Mouse (Mus musculus) stomach, embryonic 15.5 days (tissue): ENCODE results near the gene Nrbp1. TPM values are rescaled to one million over a fixed set of nuclear protein-coding genes. Genes with fewer than 3 reads are reported as not detected.

Experiments used
- ATAC-seq: fragments of 200-750 bp; cut with Nextera tagmentation; 2 replicates; pipeline ENCODE4 v1.8.0; 2017; ENCODE audit warnings: low read depth, moderate number of reproducible peaks, moderate TSS enrichment; ENCODE audit not compliant: insufficient read depth, low FRiP score
- H3K27ac ChIP-seq: fragments of 300-500 bp; sonication (generic); 2 replicates; pipeline ENCODE4 v1.5.1; 2015; ENCODE audit warnings: mild to moderate bottlenecking, inconsistent platforms
- H3K27me3 ChIP-seq: fragments of 300-500 bp; sonication (generic); replicated peaks from 2 replicates; pipeline ENCODE4 v1.6.1; 2015; ENCODE audit warnings: inconsistent platforms
- H3K36me3 ChIP-seq: fragments of 300-500 bp; sonication (generic); 2 replicates; pipeline ENCODE4 v1.6.1; 2015; ENCODE audit warnings: inconsistent platforms
- H3K4me1 ChIP-seq: fragments of 300-500 bp; sonication (generic); 2 replicates; pipeline ENCODE4 v1.6.1; 2015; ENCODE audit warnings: inconsistent platforms
- H3K4me2 ChIP-seq: fragments of 300-500 bp; sonication (generic); 2 replicates; pipeline ENCODE4 v1.6.1; 2015; ENCODE audit warnings: mild to moderate bottlenecking, inconsistent platforms
- H3K4me3 ChIP-seq: fragments of 300-500 bp; sonication (generic); replicated peaks from 2 replicates; pipeline ENCODE4 v1.5.1; 2015; ENCODE audit warnings: inconsistent platforms
- H3K9ac ChIP-seq: fragments of 300-500 bp; sonication (generic); 2 replicates; pipeline ENCODE4 v1.6.1; 2015; ENCODE audit warnings: inconsistent platforms
- H3K9me3 ChIP-seq: fragments of 300-500 bp; sonication (generic); 2 replicates; pipeline ENCODE4 v1.6.1; 2016; ENCODE audit warnings: inconsistent platforms
- WGBS: fragments of 180-500 bp; shearing (Covaris S2); methylation state at CpG from one replicate; pipeline ENCODE4 v1.1.7; 2015; 5-methylcytosine and 5-hydroxymethylcytosine counted together
- polyA plus RNA-seq: library from polyadenylated mRNA; unstranded; fragments of >200 nt; fragmentation: Nextera tagmentation; extraction: Ambion mirVana; gene quantifications from 2 replicates; pipeline ENCODE4 v1.2.1, GENCODE M21; 2015

Nrbp1 gene
- polyA plus RNA-seq, 1 experiment from 2014 or later: 141 TPM

DNA sequence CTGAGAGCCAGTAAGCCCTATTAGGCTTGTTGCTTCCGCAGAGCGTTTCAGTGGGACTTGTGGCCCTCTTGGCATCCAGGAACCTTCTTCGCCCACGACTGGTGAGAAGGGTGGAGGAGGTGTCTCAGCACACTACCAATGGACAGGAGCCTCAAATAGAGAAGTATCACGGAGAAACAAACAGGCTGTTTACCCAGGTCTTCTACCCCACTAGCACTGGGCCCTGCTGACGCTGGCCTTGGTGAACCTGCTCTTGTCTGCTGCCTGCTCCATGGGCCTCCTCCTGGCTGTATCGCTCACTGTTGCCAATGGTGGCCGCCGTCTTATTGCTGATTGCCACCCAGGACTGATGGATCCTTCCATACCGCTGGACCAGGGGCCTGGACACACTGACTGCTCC, 11.5 kb downstream of the Nrbp1 start:
- ATAC-seq: no peak
- WGBS: 45% methylated on average over 10 of the region's 10 CpGs
- H3K4me3 ChIP-seq: peak overlapping the region; percentile 45
- peak overlapping the region; percentile 52 for H3K4me2 ChIP-seq
- no peaks in the 10 kb centered on the region for H3K9me3 ChIP-seq
- H3K36me3 ChIP-seq: peaks cover 39% of the 10 kb centered on the region
- no peaks in the 10 kb centered on the region for H3K27me3 ChIP-seq
- H3K27ac ChIP-seq: peak overlapping the region; percentile 83
- 0 out of 2 replicates have a peak overlapping the region, but pooled peaks have one; percentile 37 for H3K9ac ChIP-seq
- H3K4me1 ChIP-seq: peaks cover 16% of the 10 kb centered on the region

DNA sequence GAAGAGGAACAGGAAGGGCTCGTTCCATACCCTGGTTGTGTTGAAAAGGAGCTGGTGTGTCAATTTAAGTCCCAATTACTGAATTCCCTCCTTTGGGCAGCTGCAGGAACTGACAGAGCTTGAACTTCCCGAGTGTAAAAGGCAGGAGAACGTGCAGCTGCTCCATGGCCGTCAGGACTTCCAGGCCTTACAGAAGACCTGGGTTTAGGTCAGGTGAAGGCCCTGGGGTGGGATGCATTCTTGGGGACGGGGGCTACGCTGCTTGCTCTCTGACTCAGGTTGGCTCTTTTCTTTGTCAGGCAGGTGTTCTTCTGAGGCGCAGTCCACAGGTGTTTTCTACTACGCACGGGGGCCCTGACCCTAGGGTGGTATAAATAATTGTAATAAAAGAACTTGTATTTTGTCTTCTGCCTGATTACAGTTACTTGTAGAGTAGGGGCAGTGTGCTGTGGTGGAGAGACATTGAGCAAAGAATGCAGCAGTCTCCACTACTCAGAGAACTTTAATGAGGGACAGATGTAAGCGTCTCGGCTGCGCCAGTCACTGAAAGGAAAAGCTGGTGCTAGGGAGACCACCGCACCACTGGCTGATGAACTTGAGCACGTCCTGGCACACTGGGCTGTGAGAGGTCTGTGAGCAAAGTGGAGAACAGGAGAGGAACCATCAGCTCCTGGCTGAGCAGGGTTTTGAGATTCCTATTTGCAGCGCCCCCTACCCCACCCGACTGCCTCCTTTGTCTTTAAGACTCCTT, 12.3 kb downstream of the Nrbp1 start:
- Histone ChIP-seq H3K4me3 (peak overlapping the region; percentile 45), H3K36me3 (peaks cover 33% of the 10 kb centered on the region), H3K9ac (no peak overlapping the region), H3K9me3 (no peaks in the 10 kb centered on the region), H3K4me2 (peak overlapping the region; percentile 52), H3K27me3 (no peaks in the 10 kb centered on the region), H3K27ac (peak overlapping the region; percentile 83; the same call in 1 of the 2 replicates), H3K4me1 (peaks cover 16% of the 10 kb centered on the region)
- WGBS: 71% methylated on average over 16 of the region's 16 CpGs
- ATAC-seq: no peak

DNA sequence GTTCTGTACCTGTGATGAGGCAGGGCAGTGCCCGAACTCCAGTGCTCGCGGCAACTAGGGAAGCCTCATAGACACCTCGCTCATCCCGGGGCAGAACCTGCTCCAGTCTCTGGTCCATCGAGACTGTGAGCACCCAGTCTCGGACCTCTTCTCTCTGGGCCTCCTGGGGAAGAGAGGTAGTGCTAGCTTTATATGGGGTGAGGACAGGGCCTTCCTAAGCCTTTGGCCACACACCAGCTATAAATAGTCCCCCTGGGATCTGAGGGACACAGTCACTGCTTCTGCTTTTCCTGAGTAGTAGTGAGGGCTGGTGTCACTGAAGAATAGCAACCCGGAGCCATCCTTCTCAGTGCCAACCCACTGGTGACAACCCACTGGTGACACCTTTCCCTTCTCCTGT, 13.1 kb downstream of the Nrbp1 start:
- Histone ChIP-seq H3K4me2 (peak overlapping the region; percentile 52), H3K9me3 (no peaks in the 10 kb centered on the region), H3K4me1 (peaks cover 16% of the 10 kb centered on the region), H3K27me3 (no peaks in the 10 kb centered on the region), H3K36me3 (peaks cover 30% of the 10 kb centered on the region), H3K4me3 (no peak overlapping the region), H3K9ac (no peak overlapping the region), H3K27ac (peak overlapping the region; percentile 51)
- no peak for ATAC-seq
- 95% methylated on average over 8 of the region's 8 CpGs for WGBS

DNA sequence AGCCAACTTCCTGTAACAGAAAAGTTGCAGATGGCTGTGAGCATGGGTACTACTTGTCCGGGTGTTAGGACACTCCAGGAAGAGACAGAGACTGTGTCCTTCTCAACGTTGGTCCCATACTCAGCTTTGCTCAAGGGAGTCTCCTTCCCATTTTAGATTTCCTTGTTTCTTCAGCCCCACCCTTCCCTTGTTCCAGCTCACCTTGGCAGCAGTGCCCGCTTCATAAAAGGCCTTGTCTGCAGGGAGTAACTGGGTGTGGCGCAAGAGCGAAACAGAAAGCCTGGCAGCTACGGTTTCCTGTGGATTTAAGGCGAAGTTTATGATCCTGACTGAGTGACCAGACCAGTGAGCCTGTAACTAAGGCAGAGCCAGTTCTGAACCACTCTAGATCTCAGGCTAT, 13.8 kb downstream of the Nrbp1 start:
- H3K9ac ChIP-seq: no peak overlapping the region

DNA sequence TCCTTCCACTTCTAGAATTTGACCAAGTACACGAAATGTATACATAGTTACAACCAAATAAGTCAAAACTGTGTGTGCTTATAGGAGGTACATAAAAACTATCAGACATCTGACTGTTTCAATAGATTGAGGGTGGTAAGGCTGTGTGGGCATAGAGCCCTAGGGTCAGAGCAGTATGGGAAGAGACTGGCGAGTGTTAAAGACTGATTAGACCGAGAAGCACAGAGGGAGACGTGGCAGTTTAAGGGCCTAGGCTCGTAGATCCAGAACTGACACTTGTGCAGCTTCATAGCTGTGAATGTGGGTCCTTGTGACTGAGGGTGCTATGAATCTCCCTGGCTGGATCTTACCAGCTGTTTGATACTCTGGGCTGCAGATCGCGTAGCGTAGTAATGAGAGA, 14.2 kb downstream of the Nrbp1 start:
- Histone ChIP-seq H3K27ac (peak overlapping the region; percentile 70), H3K9ac (no peak overlapping the region), H3K27me3 (no peaks in the 10 kb centered on the region), H3K9me3 (no peaks in the 10 kb centered on the region), H3K4me2 (no peak overlapping the region), H3K36me3 (peaks cover 31% of the 10 kb centered on the region), H3K4me3 (no peak overlapping the region), H3K4me1 (peaks cover 16% of the 10 kb centered on the region)
- WGBS: 79% methylated on average over 8 of the region's 8 CpGs
- no peak for ATAC-seq

More for the DNA sequence above, 13.8 kb downstream of the Nrbp1 start:
- no peaks in the 10 kb centered on the region for H3K27me3 ChIP-seq
- peak; percentile 36 for ATAC-seq
- H3K4me1 ChIP-seq: peaks cover 16% of the 10 kb centered on the region
- H3K36me3 ChIP-seq: peaks cover 31% of the 10 kb centered on the region
- no peaks in the 10 kb centered on the region for H3K9me3 ChIP-seq
- peak overlapping the region; percentile 70 for H3K27ac ChIP-seq
- H3K4me2 ChIP-seq: peak overlapping the region; percentile 52
- H3K4me3 ChIP-seq: no peak overlapping the region
- 66% methylated on average over 7 of the region's 7 CpGs for WGBS

DNA sequence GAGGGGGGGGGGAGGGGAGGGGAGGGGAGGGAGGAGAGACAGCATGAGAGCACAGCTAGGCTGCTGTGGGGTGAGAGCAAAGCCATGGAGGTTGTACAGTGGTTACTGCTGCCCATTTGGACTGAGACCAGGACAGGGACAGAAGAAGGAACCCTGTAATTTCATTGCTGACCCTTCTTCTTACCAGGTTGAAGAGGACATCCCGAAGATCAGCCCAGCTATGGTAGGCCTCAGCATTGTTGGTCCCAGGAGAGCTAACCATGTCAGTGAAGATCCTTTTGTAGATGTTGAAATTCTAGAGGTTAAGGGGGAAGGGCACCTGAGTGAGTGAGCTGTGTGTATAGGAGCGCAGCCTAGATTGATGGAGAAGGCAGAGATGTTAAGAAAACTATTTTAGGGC, 14.7 kb downstream of the Nrbp1 start:
- Histone ChIP-seq H3K36me3 (peaks cover 28% of the 10 kb centered on the region), H3K4me2 (no peak overlapping the region), H3K27me3 (no peaks in the 10 kb centered on the region), H3K4me1 (peaks cover 16% of the 10 kb centered on the region), H3K4me3 (no peak overlapping the region), H3K9ac (no peak overlapping the region), H3K9me3 (no peaks in the 10 kb centered on the region), H3K27ac (no peak overlapping the region)
- ATAC-seq: no peak
- WGBS: 91% methylated on average over 2 of the region's 2 CpGs

DNA sequence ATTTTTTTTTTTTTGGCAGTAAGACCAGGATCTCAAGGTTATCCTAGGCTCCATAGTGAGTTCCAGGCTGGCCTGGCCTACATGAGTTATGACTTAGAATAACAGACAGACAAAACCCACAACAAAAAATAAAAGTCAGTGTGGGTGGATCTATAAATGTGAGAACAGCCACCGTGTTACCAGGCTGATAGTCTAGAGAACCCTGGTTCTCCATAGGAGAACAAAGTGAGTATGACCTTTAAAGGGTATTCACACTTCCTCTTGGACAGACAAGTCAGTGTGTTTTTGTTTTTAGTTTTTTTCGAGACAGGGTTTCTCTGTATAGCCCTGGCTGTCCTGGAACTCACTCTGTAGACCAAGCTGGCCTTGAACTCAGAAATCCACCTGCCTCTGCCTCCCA, 15.3 kb downstream of the Nrbp1 start:
- Histone ChIP-seq H3K4me3 (no peak overlapping the region), H3K36me3 (peaks cover 23% of the 10 kb centered on the region), H3K4me2 (no peak overlapping the region), H3K27me3 (no peaks in the 10 kb centered on the region), H3K9ac (no peak overlapping the region), H3K27ac (no peak overlapping the region), H3K4me1 (peaks cover 15% of the 10 kb centered on the region), H3K9me3 (no peaks in the 10 kb centered on the region)
- 83% methylated on average over 2 of the region's 2 CpGs for WGBS
- ATAC-seq: no peak

DNA sequence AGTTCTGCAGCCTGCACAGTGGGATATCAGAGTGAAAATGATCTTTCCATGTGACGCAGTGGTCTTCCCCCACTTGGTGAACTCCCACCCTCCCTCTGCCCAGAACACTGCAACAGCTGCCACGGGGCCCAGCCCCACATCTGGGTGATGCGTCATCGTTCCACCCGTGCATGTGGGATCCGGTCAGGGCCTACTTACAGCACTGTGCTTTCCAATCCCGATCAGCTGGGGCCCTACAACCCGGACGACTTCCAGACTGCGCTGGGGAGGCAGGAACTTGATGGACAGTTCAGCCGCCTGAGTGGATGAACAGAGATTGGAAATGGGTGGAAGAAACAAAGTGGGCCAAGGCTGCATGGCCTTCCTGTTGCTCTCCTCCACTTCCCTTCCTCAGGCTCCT, 17.0 kb downstream of the Nrbp1 start:
- no peaks in the 10 kb centered on the region for H3K27me3 ChIP-seq
- H3K4me1 ChIP-seq: 0 out of 2 replicates have a peak, but pooled peaks cover 10% of the 10 kb centered on the region
- no peak overlapping the region for H3K9ac ChIP-seq
- H3K27ac ChIP-seq: no peak overlapping the region
- H3K4me2 ChIP-seq: no peak overlapping the region
- no peak overlapping the region for H3K4me3 ChIP-seq
- no peak for ATAC-seq
- 81% methylated on average over 11 of the region's 11 CpGs for WGBS
- peaks cover 18% of the 10 kb centered on the region; the same call in 1 of the 2 replicates for H3K36me3 ChIP-seq
- no peaks in the 10 kb centered on the region for H3K9me3 ChIP-seq

DNA sequence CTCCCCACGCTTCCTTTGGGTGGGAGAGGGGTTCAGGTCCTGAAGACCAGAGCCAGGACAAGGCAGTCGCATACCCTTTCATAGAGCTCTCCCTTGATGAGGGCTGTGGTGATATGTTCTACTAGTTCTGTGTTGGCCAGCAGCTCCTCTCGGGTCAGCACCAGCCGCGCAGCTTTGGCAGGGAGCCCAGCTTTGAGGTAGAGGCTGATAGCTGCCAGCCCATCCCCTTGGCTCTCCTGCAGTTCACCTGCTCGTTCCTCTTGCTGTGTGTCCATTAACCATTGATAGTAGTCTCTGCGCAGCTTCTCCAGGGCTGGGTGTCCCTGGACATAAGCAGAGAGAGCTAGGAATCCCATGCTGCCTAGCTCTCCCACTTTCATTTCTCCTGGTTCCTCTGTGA, 25.4 kb downstream of the Nrbp1 start:
- H3K4me1 ChIP-seq: no peaks in the 10 kb centered on the region
- H3K9me3 ChIP-seq: no peaks in the 10 kb centered on the region
- H3K4me3 ChIP-seq: no peak overlapping the region
- ATAC-seq: no peak; the same call in 1 of the 2 replicates
- no peaks in the 10 kb centered on the region for H3K27me3 ChIP-seq
- H3K27ac ChIP-seq: no peak overlapping the region
- no peak overlapping the region for H3K9ac ChIP-seq
- WGBS: 90% methylated on average over 7 of the region's 7 CpGs
- no peak overlapping the region for H3K4me2 ChIP-seq
- H3K36me3 ChIP-seq: peaks cover 36% of the 10 kb centered on the region

DNA sequence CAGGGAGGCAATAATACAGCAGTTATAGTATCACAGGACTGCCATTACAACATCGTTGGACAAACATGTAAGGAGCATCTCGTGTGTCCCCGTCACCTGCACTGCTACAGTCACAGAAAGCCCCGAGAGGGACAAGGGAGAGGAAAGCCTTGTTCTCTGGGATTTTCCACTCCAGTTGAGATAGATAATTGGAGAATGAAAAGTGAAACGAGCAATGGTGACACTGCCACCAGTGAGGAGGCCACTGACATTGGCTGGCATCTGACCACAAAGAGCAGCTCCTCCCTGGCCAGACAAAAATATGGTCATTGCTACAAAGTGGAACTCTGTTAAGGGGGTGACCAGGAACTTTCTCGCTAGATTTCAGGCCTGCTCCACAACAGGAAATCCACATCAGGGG, 27.0 kb downstream of the Nrbp1 start:
- Histone ChIP-seq H3K9me3 (no peaks in the 10 kb centered on the region), H3K27me3 (no peaks in the 10 kb centered on the region), H3K4me3 (no peak overlapping the region), H3K9ac (no peak overlapping the region), H3K27ac (no peak overlapping the region), H3K4me2 (no peak overlapping the region), H3K4me1 (no peaks in the 10 kb centered on the region), H3K36me3 (peaks cover 39% of the 10 kb centered on the region)
- no peak for ATAC-seq
- 92% methylated on average over 6 of the region's 6 CpGs for WGBS

DNA sequence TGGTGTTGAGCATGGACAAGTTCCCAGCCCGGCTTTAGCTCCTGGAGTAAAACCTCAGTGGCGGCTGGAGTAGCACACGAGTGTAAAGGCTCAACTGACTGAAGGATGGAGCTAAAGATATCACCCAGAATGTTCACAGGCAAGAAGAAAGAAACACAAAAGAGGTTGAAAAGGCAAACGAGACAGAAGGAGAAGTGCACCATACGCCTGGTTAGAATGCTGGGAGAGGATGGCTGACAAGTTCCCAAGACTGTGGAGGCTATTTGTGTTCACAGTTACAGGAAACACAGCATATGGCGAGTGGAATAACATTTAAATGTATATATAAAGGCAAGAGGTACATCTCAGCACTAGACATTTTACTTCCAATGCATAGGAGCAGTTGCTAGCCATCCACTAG, 32.4 kb downstream of the Nrbp1 start:
- no peak overlapping the region for H3K27ac ChIP-seq
- ATAC-seq: no peak
- no peaks in the 10 kb centered on the region for H3K27me3 ChIP-seq
- H3K4me2 ChIP-seq: no peak overlapping the region
- no peak overlapping the region for H3K9ac ChIP-seq
- H3K9me3 ChIP-seq: no peaks in the 10 kb centered on the region
- 82% methylated on average over 6 of the region's 6 CpGs for WGBS
- no peaks in the 10 kb centered on the region for H3K4me1 ChIP-seq
- H3K4me3 ChIP-seq: no peak overlapping the region
- peaks cover 20% of the 10 kb centered on the region for H3K36me3 ChIP-seq

DNA sequence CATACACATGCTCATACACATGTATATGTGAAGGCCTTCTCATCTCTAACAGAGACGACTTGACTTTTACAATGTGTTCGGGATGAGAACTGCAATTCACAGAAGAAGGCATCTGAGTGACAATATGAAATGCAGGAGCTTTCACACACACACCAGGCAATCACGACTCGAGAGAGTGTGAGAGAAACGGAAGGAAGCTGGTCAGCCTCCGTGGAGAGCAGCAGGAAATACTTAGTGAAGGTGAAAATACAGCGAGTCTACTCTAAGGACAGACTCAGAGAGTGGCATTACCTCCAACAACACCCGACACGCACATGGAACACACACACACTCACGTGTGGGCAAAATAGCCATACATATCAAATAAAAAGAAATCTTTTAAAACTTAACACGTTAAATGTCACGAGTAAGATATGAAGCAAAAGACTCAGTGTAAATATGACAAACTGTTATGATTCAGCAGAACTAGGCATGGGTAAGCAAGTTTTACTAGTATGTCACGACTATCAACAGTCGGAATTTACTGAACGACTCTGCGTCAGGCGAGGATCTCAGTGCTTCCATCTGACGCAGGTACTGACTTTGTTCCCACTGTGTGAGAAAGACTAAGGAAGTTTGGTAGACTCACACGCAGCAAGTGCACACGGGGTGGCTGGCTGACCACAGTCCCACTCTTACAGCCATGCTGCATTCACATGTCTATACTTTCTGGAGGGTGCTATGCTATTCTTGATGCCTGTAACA, 38.8 kb downstream of the Nrbp1 start:
- Histone ChIP-seq H3K4me2 (no peak overlapping the region), H3K36me3 (peaks cover 31% of the 10 kb centered on the region), H3K9ac (no peak overlapping the region), H3K4me1 (no peaks in the 10 kb centered on the region), H3K9me3 (no peaks in the 10 kb centered on the region), H3K27me3 (no peaks in the 10 kb centered on the region), H3K4me3 (no peak overlapping the region), H3K27ac (no peak overlapping the region)
- WGBS: 85% methylated on average over 20 of the region's 20 CpGs
- ATAC-seq: no peak
